In the genomic region with DNA sequence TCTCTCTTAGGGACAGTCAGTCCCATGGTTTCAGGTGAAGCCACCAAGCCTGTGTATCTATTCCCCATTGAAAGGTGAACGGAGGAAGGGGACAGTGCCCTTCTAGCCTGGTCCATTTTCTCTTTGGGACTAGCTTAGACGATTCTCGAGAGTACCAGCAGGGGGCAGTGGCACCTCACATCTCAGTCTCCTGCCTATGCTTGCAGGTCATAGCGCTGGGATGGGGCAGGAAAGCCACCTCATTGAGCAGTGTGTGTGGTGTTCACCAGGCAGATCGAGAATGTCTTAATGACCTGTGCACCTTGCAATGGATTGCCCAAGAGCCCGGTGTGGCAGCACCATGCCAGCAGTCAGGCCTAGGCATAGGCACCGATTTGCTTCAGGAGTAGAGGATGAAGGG, we compare ENCODE assay signal across 8 mouse cellular contexts.
DNase-seq lines count a peak whose midpoint lies in the region; ATAC-seq and TF ChIP-seq lines count a peak whose summit lies in the region.

No protein-coding gene starts in this region.

- H3K9ac ChIP-seq in ES-E14 (ENCODE audit: insufficient read depth, low read depth, low read length, poor library complexity, severe bottlenecking), result no peak overlapping the region
- no peak overlapping the region for H3K9ac ChIP-seq in forebrain, embryonic 11.5 days (ENCODE audit: low read length)
- no peak overlapping the region for H3K9ac ChIP-seq in hindbrain, embryonic 11.5 days (ENCODE audit: low read depth, low read length)
- H3K9ac ChIP-seq in lung, embryonic 16.5 days (ENCODE audit: low read length), result no peak overlapping the region

- in situ Hi-C loops in ES-E14 (cut with MboI; ENCODE audit: low sequenced_read_pairs in 2 of 2, unreplicated experiment in 2 of 2), result loop anchor here in 1 of 2 experiments (10.0 to 25.0 kb wide), 2 partner anchors 170 to 923 kb away; a partner anchor contains a TSS

- H3K27ac ChIP-seq in ES-E14 (ENCODE audit: insufficient read depth, low read depth, low read length, poor library complexity, severe bottlenecking), result no peak overlapping the region
- H3K27ac ChIP-seq in forebrain, embryonic 11.5 days (ENCODE audit: low read depth, low read length), result no peak overlapping the region
- H3K27ac ChIP-seq in hindbrain, embryonic 11.5 days (ENCODE audit: low read depth, low read length), result no peak overlapping the region
- no peak overlapping the region for H3K27ac ChIP-seq in lung, embryonic 16.5 days (ENCODE audit: low read length)

- H3K36me3 ChIP-seq in ES-E14 (ENCODE audit: control insufficient read depth, insufficient read depth, low read length, poor library complexity, severe bottlenecking), result no peaks in the 10 kb centered on the region
- no peaks in the 10 kb centered on the region for H3K36me3 ChIP-seq in forebrain, embryonic 11.5 days (ENCODE audit: control insufficient read depth, insufficient read depth, low read length)
- no peaks in the 10 kb centered on the region for H3K36me3 ChIP-seq in hindbrain, embryonic 11.5 days (ENCODE audit: control insufficient read depth, insufficient read depth, low read length)
- no peaks in the 10 kb centered on the region for H3K36me3 ChIP-seq in lung, embryonic 16.5 days (ENCODE audit: control insufficient read depth, insufficient read depth, low read length)

- WGBS in forebrain, embryonic 11.5 days, result 23% methylated on average over 7 of the region's 7 CpGs
- 26% methylated on average over 7 of the region's 7 CpGs for WGBS in hindbrain, embryonic 11.5 days
- 23% methylated on average over 7 of the region's 7 CpGs for WGBS in lung, embryonic 16.5 days

- H3K4me1 ChIP-seq in ES-E14 (ENCODE audit: control insufficient read depth in 2 of 2, insufficient read depth in 2 of 2, low read length in 2 of 2, poor library complexity in 1 of 2), result peaks cover 0 to 2% of the 10 kb centered on the region in 2 experiments; a peak in 2 of 4 replicates
- no peaks in the 10 kb centered on the region for H3K4me1 ChIP-seq in forebrain, embryonic 11.5 days (replicated peaks; ENCODE audit: control insufficient read depth, insufficient read depth, low read length)
- no peaks in the 10 kb centered on the region for H3K4me1 ChIP-seq in hindbrain, embryonic 11.5 days (replicated peaks; ENCODE audit: control insufficient read depth, insufficient read depth, low read length)
- H3K4me1 ChIP-seq in lung, embryonic 16.5 days (replicated peaks; ENCODE audit: control insufficient read depth, insufficient read depth, low read length), result no peaks in the 10 kb centered on the region

- ATAC-seq in forebrain, embryonic 11.5 days (replicated peaks; ENCODE audit: low FRiP score), result peak; percentile 58; the same call in 1 of the 2 replicates
- ATAC-seq in hindbrain, embryonic 11.5 days (ENCODE audit: low FRiP score), result peak; percentile 67
- ATAC-seq in lung, embryonic 16.5 days (ENCODE audit: low read depth), result peak; percentile 44

- H3K4me2 ChIP-seq in forebrain, embryonic 11.5 days (ENCODE audit: low read depth, low read length, severe bottlenecking), result no peak overlapping the region
- H3K4me2 ChIP-seq in hindbrain, embryonic 11.5 days (replicated peaks; ENCODE audit: low read depth, low read length), result no peak overlapping the region
- H3K4me2 ChIP-seq in lung, embryonic 16.5 days (ENCODE audit: low read depth, low read length), result no peak overlapping the region

- H3K27me3 ChIP-seq in forebrain, embryonic 11.5 days (ENCODE audit: control insufficient read depth, insufficient read depth, low read length), result no peaks in the 10 kb centered on the region
- H3K27me3 ChIP-seq in hindbrain, embryonic 11.5 days (ENCODE audit: control insufficient read depth, insufficient read depth, low read length), result no peaks in the 10 kb centered on the region
- H3K27me3 ChIP-seq in lung, embryonic 16.5 days (ENCODE audit: control insufficient read depth, insufficient read depth, low read depth, low read length), result no peaks in the 10 kb centered on the region

- DNase-seq in ES-E14 (ENCODE audit: low read depth, low spot score), result peak; percentile 62
- DNase-seq in brain, embryonic 18.5 days (ENCODE audit: low read depth, low spot score), result peak; percentile 43
- DNase-seq in forebrain, embryonic 11.5 days (ENCODE audit: low spot score), result peak; percentile 86
- peak; percentile 85 for DNase-seq in hindbrain, embryonic 11.5 days (ENCODE audit: low spot score)
- DNase-seq in layer of hippocampus, adult 9-10 months (ENCODE audit: low spot score), result peak; percentile 46
- DNase-seq in ovary, postnatal 14 days (ENCODE audit: low spot score), result peak; percentile 59
- DNase-seq in thymus, postnatal 14 days, result peak; percentile 61

- H3K9me3 ChIP-seq in ES-E14 (ENCODE audit: control insufficient read depth, insufficient read depth, low read depth, low read length), result no peaks in the 10 kb centered on the region
- no peaks in the 10 kb centered on the region; the same call in 1 of the 2 replicates for H3K9me3 ChIP-seq in forebrain, embryonic 11.5 days (ENCODE audit: control insufficient read depth, low read length)
- H3K9me3 ChIP-seq in hindbrain, embryonic 11.5 days (ENCODE audit: control insufficient read depth, low read length), result no peaks in the 10 kb centered on the region
- H3K9me3 ChIP-seq in lung, embryonic 16.5 days (ENCODE audit: control insufficient read depth, low read length), result no peaks in the 10 kb centered on the region

- H3K4me3 ChIP-seq in ES-E14 (ENCODE audit: insufficient read depth in 1 of 2, low read depth in 1 of 2, low read length in 2 of 2, poor library complexity in 1 of 2, severe bottlenecking in 1 of 2), result no peak overlapping the region
- H3K4me3 ChIP-seq in forebrain, embryonic 11.5 days (ENCODE audit: low read depth, low read length), result no peak overlapping the region
- no peak overlapping the region for H3K4me3 ChIP-seq in hindbrain, embryonic 11.5 days (ENCODE audit: low read depth, low read length)
- H3K4me3 ChIP-seq in lung, embryonic 16.5 days (ENCODE audit: low read length), result no peak overlapping the region

TF ChIP-seq in ES-E14, 5 proteins besides CTCF, POLR2A, EP300 and RAD21:
- TF ChIP-seq ZC3H11A (IDR thresholded peaks at IDR 0.05; ENCODE audit: borderline replicate concordance, low read depth, low read length), result peak; percentile 60; the same call in 1 of the 2 replicates
- TF ChIP-seq MAFK (IDR thresholded peaks at IDR 0.05; ENCODE audit: insufficient read depth, low read depth, low read length), result no peak
- TF ChIP-seq HCFC1 (IDR thresholded peaks at IDR 0.05; ENCODE audit: borderline replicate concordance, insufficient read depth, low read length), result no peak
